Mouse (Mus musculus) yolk sac, embryonic 10.5 days (tissue): Measurements from ENCODE around the gene Fbln7.

ENCODE experiments used
- DNase-seq: peaks from one replicate; pipeline ENCODE4 v3.0.0-alpha.2; 2017; ENCODE audit warnings: low spot score

Gene Fbln7

GRCm38 (mm10) chr2:128862636-128863035 is at the start of gene Fbln7:
Fbln7 (plus strand) TSS chr2:128862981.
- no peak for DNase-seq

- no peak for DNase-seq
Measured at GRCm38 (mm10) chr2:128816311-128816710, 46.5 kb upstream of the Fbln7 start.

- no peak for DNase-seq
Measured at GRCm38 (mm10) chr2:128816916-128817315, 45.9 kb upstream of the Fbln7 start.

GRCm38 (mm10) chr2:128817387-128817785 is 45.4 kb upstream of the Fbln7 start:
- no peak for DNase-seq

- DNase-seq = peak; percentile 97
Measured at GRCm38 (mm10) chr2:128817786-128818681, 44.7 kb upstream of the Fbln7 start, which contains the start of gene Tmem87b. Tmem87b (plus strand) TSS chr2:128818118.

GRCm38 (mm10) chr2:128818956-128819643 is 43.7 kb upstream of the Fbln7 start:
- peak; percentile 61 for DNase-seq

- no peak for DNase-seq
Measured at GRCm38 (mm10) chr2:128820631-128821030, 42.1 kb upstream of the Fbln7 start.

GRCm38 (mm10) chr2:128823893-128824292 is 38.9 kb upstream of the Fbln7 start:
- no peak for DNase-seq

- no peak for DNase-seq
Measured at GRCm38 (mm10) chr2:128827787-128828186, 35.0 kb upstream of the Fbln7 start.

- no peak for DNase-seq
Measured at GRCm38 (mm10) chr2:128832611-128833010, 30.2 kb upstream of the Fbln7 start.

- DNase-seq = peak; percentile 25
Measured at GRCm38 (mm10) chr2:128833035-128833434, 29.7 kb upstream of the Fbln7 start.

GRCm38 (mm10) chr2:128833435-128833834 is 29.3 kb upstream of the Fbln7 start:
- peak; percentile 40 for DNase-seq

GRCm38 (mm10) chr2:128837531-128837930 is 25.2 kb upstream of the Fbln7 start:
- no peak for DNase-seq

- no peak for DNase-seq
Measured at GRCm38 (mm10) chr2:128838611-128839010, 24.2 kb upstream of the Fbln7 start.

- DNase-seq = no peak
Measured at GRCm38 (mm10) chr2:128839501-128839900, 23.3 kb upstream of the Fbln7 start.

GRCm38 (mm10) chr2:128842437-128842836 is 20.3 kb upstream of the Fbln7 start:
- DNase-seq = no peak

GRCm38 (mm10) chr2:128850036-128850435 is 12.7 kb upstream of the Fbln7 start:
- no peak for DNase-seq

- no peak for DNase-seq
Measured at GRCm38 (mm10) chr2:128856673-128857072, 6.1 kb upstream of the Fbln7 start.

- no peak for DNase-seq
Measured at GRCm38 (mm10) chr2:128858962-128859361, 3.8 kb upstream of the Fbln7 start.

GRCm38 (mm10) chr2:128859861-128860260 is 2.9 kb upstream of the Fbln7 start:
- DNase-seq = no peak

GRCm38 (mm10) chr2:128863777-128864331 is 1.1 kb downstream of the Fbln7 start:
- peak; percentile 71 for DNase-seq

- no peak for DNase-seq
Measured at GRCm38 (mm10) chr2:128865061-128865460, 2.3 kb downstream of the Fbln7 start.

GRCm38 (mm10) chr2:128871656-128872055 is 8.9 kb downstream of the Fbln7 start:
- peak; percentile 22 for DNase-seq
